Mouse (Mus musculus) neural tube, embryonic 14.5 days (tissue): ENCODE measurements at regions not wholly inside any gene's neighbourhood (a gene's known extent, or its start where the extent isn't known, plus 50 kb on each side); places are given as distances from the start of the nearest gene placed in this dataset.

Source experiments
- ATAC-seq: fragments of 200-750 bp; cut with Nextera tagmentation; 2 replicates; pipeline ENCODE4 v1.8.0; 2017; ENCODE audit warnings: low read depth, mild to moderate bottlenecking, moderate TSS enrichment, moderate library complexity
- H3K27ac ChIP-seq: fragments of 300-500 bp; sonication (generic); 2 replicates; pipeline ENCODE4 v1.5.1; 2014; ENCODE audit warnings: low read depth, mild to moderate bottlenecking, control low read depth, low read length, moderate library complexity, mixed read lengths
- H3K27me3 ChIP-seq: fragments of 300-500 bp; sonication (generic); 2 replicates; pipeline ENCODE4 v1.6.1; 2014; ENCODE audit warnings: low read length; ENCODE audit not compliant: control insufficient read depth, insufficient read depth
- H3K36me3 ChIP-seq: fragments of 300-500 bp; sonication (generic); 2 replicates; pipeline ENCODE4 v1.6.1; 2014; ENCODE audit warnings: low read length, mixed read lengths; ENCODE audit not compliant: control insufficient read depth, insufficient read depth
- H3K4me1 ChIP-seq: fragments of 300-500 bp; sonication (generic); 2 replicates; pipeline ENCODE4 v1.6.1; 2014; ENCODE audit warnings: low read length; ENCODE audit not compliant: control insufficient read depth, insufficient read depth
- H3K4me2 ChIP-seq: fragments of 300-500 bp; sonication (generic); 2 replicates; pipeline ENCODE4 v1.6.1; 2014; ENCODE audit warnings: mild to moderate bottlenecking, low read depth, low read length, control low read depth
- H3K4me3 ChIP-seq: fragments of 300-500 bp; sonication (generic); 2 replicates; pipeline ENCODE4 v1.5.1; 2014; ENCODE audit warnings: low read depth, low read length, control low read depth, mixed read lengths
- H3K9ac ChIP-seq: fragments of 300-500 bp; sonication (generic); replicated peaks from 2 replicates; pipeline ENCODE4 v1.6.1; 2014; ENCODE audit warnings: low read depth, mild to moderate bottlenecking, control low read depth, low read length, mixed read lengths
- H3K9me3 ChIP-seq: fragments of 300-500 bp; sonication (generic); 2 replicates; pipeline ENCODE4 v1.6.1; 2016; ENCODE audit warnings: low read length; ENCODE audit not compliant: control insufficient read depth
- WGBS: fragments of 180-500 bp; shearing (Covaris S2); extraction: QIAGEN DNeasy Blood & Tissue Kit; methylation state at CpG from one replicate; pipeline ENCODE4 v1.1.7; 2014; 5-methylcytosine and 5-hydroxymethylcytosine counted together

DNA sequence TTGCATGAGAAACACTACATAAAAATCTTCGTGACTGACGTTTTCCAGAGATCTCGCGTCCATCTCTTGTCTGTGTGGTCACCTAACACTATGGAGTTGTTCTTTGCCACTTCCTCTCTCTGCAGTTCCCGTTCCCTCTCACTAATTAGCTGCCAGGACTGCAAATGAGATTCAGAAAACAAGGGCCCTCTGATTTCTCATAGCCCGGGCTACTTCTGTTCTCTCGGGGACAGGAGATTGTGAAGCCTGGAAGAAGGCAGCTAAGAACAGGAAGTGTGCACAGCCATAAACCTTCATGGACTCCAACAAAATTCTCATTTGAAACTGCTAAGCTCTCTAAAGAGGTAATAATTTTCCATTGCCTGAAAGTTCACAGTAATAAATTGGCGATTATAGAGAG, 358.9 kb upstream of the Actbl2 start:
- Histone ChIP-seq H3K27ac (no peak overlapping the region), H3K4me2 (no peak overlapping the region), H3K4me1 (no peaks in the 10 kb centered on the region), H3K4me3 (no peak overlapping the region), H3K9ac (no peak overlapping the region), H3K27me3 (no peaks in the 10 kb centered on the region), H3K9me3 (no peaks in the 10 kb centered on the region), H3K36me3 (no peaks in the 10 kb centered on the region)
- ATAC-seq = no peak
- 76% methylated on average over 8 of the region's 8 CpGs for WGBS

- Histone ChIP-seq H3K4me2 (no peak overlapping the region), H3K27me3 (no peaks in the 10 kb centered on the region), H3K9me3 (no peaks in the 10 kb centered on the region), H3K4me3 (no peak overlapping the region), H3K27ac (no peak overlapping the region), H3K4me1 (no peaks in the 10 kb centered on the region), H3K9ac (no peak overlapping the region), H3K36me3 (no peaks in the 10 kb centered on the region)
- no peak for ATAC-seq
- 71% methylated on average over 4 of the region's 4 CpGs for WGBS
These were observed 357.2 kb upstream of the Actbl2 start for GRCm38 (mm10) chr13:110897621-110898020.

GRCm38 (mm10) chr13:110902994-110903644, 351.7 kb upstream of the Actbl2 start:
- Histone ChIP-seq H3K36me3 (no peaks in the 10 kb centered on the region), H3K27me3 (no peaks in the 10 kb centered on the region), H3K9me3 (no peaks in the 10 kb centered on the region), H3K4me1 (no peaks in the 10 kb centered on the region), H3K27ac (no peak overlapping the region), H3K9ac (no peak overlapping the region), H3K4me3 (no peak overlapping the region), H3K4me2 (no peak overlapping the region)
- ATAC-seq = no peak
- WGBS = 71% methylated on average over 7 of the region's 7 CpGs

DNA sequence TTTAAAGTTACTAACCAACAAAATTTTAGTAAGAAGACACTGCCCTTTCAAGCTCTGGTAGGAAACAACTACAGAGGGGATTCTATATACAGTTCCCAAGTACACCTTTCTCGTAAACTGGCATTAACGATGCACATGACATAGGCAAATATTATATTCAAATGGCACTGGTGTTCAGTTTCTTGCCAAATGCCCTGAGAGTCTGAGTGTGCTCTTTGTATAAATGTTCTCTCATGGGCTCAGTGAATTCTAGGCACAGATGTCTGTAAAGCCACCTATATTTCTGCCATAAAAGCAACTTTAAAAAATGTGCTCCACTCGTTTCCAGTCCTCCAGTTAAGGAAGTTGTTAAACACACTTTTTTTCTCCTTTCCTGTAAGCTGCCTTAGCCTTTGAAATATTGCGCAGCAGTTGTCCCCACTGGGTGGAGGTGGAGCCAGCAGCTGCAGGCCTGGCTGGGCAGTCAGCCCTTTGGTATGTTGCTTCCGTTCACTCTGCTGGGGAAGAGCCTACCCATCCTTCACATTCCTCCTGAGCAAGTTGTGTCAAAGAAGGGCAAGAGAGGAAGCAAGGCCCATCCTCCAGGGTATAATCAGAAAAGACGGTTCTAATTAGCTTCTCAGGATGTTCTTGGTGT, 347.4 kb upstream of the Actbl2 start:
- Histone ChIP-seq H3K9me3 (no peaks in the 10 kb centered on the region), H3K4me3 (no peak overlapping the region), H3K36me3 (no peaks in the 10 kb centered on the region), H3K27ac (no peak overlapping the region), H3K27me3 (no peaks in the 10 kb centered on the region), H3K4me2 (no peak overlapping the region), H3K9ac (no peak overlapping the region), H3K4me1 (no peaks in the 10 kb centered on the region)
- WGBS = 57% methylated on average over 6 of the region's 6 CpGs
- no peak for ATAC-seq

- no peak overlapping the region for H3K4me3 ChIP-seq
- WGBS = 86% methylated on average over 7 of the region's 7 CpGs
- no peak for ATAC-seq
These were observed 342.9 kb upstream of the Actbl2 start for GRCm38 (mm10) chr13:110911866-110912265.

GRCm38 (mm10) chr13:110913177-110913576, 341.6 kb upstream of the Actbl2 start:
- 83% methylated on average over 4 of the region's 4 CpGs for WGBS
- Histone ChIP-seq H3K27ac (no peak overlapping the region), H3K9me3 (no peaks in the 10 kb centered on the region), H3K4me3 (no peak overlapping the region), H3K27me3 (no peaks in the 10 kb centered on the region), H3K9ac (no peak overlapping the region), H3K4me2 (no peak overlapping the region), H3K36me3 (no peaks in the 10 kb centered on the region), H3K4me1 (no peaks in the 10 kb centered on the region)
- ATAC-seq = no peak

More at GRCm38 (mm10) chr13:110911866-110912265, 342.9 kb upstream of the Actbl2 start:
- Histone ChIP-seq H3K4me1 (no peaks in the 10 kb centered on the region), H3K27me3 (no peaks in the 10 kb centered on the region), H3K4me2 (no peak overlapping the region), H3K9me3 (no peaks in the 10 kb centered on the region), H3K9ac (no peak overlapping the region), H3K36me3 (no peaks in the 10 kb centered on the region), H3K27ac (no peak overlapping the region)

DNA sequence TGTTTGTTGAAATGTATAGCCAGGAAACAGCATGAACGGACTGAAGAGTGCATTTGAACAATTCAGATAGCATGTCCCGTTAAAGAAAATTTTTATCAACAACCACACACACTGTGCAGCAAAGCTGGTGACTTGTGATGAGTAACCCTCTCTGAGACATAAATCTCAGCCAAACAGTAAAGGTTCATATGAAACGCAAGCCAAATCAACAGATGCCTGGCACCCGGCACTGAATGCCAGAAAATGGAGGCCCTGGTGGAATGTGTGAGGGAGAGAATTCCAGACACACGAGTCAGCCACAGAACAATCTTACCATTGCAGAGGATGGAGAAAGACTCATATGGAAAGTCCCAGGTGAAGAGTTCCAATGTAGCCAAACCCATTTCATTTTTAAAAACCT, 341.1 kb upstream of the Actbl2 start:
- Histone ChIP-seq H3K27ac (no peak overlapping the region), H3K4me1 (no peaks in the 10 kb centered on the region), H3K27me3 (no peaks in the 10 kb centered on the region), H3K9ac (no peak overlapping the region), H3K36me3 (no peaks in the 10 kb centered on the region), H3K4me3 (no peak overlapping the region), H3K9me3 (no peaks in the 10 kb centered on the region), H3K4me2 (no peak overlapping the region)
- no peak for ATAC-seq
- 81% methylated on average over 5 of the region's 5 CpGs for WGBS

GRCm38 (mm10) chr13:110915161-110915560, 339.7 kb upstream of the Actbl2 start:
- no peak for ATAC-seq
- H3K4me1 ChIP-seq = no peaks in the 10 kb centered on the region
- 69% methylated on average over 1 of the region's 1 CpGs for WGBS
- H3K27me3 ChIP-seq = no peaks in the 10 kb centered on the region
- H3K4me3 ChIP-seq = no peak overlapping the region
- no peaks in the 10 kb centered on the region for H3K36me3 ChIP-seq
- H3K27ac ChIP-seq = no peak overlapping the region
- no peaks in the 10 kb centered on the region for H3K9me3 ChIP-seq
- H3K9ac ChIP-seq = no peak overlapping the region
- H3K4me2 ChIP-seq = no peak overlapping the region

DNA sequence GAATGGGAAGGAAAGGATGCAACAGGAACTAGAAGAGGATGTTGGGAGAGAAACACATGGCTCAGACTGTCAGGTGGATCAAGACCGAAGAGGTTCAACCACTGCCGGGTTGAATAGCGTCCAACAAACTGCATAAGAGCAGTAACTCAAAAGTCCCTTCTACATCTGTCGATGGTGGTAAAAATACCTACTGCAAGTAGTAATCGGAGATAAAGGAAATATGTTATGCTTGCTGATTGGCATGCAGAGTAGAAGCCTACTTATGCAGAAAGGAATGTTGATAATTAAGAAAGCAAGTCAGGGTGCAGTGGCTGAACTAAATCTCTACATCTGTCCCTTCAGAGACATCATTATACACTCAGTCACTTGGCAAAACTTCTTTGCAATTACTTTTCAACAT, 330.9 kb upstream of the Actbl2 start:
- H3K27me3 ChIP-seq = no peaks in the 10 kb centered on the region
- H3K4me3 ChIP-seq = no peak overlapping the region
- no peak for ATAC-seq
- no peak overlapping the region for H3K9ac ChIP-seq
- no peak overlapping the region for H3K4me2 ChIP-seq
- WGBS = 94% methylated on average over 5 of the region's 5 CpGs
- H3K27ac ChIP-seq = no peak overlapping the region
- H3K4me1 ChIP-seq = no peaks in the 10 kb centered on the region
- no peaks in the 10 kb centered on the region for H3K36me3 ChIP-seq
- no peaks in the 10 kb centered on the region for H3K9me3 ChIP-seq
